Mouse (Mus musculus): ENCODE measurements around the gene Ndufa11. TPM values are rescaled to one million over a fixed set of nuclear protein-coding genes. Genes with fewer than 3 reads are reported as not detected.

Ndufa11 gene
- total RNA-seq (2018; cell fraction: chromatin; rRNA removed) = 10 to 100 TPM in 4 of 26 experiments, 1 to 10 TPM in 21, not detected in 1; 3.3 to 24.5 (median 6.9) TPM
- total RNA-seq (2018; cell fraction: cytosol; rRNA removed) = 100 to 1,000 TPM in 12 of 26 experiments, 10 to 100 TPM in 14; 73.8 to 123 (median 99.4) TPM
- total RNA-seq (2018; cell fraction: nucleus; rRNA removed) = 10 to 100 TPM in 21 of 26 experiments, 1 to 10 TPM in 5; 6.3 to 31.0 (median 17.3) TPM
- 42.6 to 135 TPM (median 106 TPM) in 3 replicates for polyA plus RNA-seq (2018)

DNA sequence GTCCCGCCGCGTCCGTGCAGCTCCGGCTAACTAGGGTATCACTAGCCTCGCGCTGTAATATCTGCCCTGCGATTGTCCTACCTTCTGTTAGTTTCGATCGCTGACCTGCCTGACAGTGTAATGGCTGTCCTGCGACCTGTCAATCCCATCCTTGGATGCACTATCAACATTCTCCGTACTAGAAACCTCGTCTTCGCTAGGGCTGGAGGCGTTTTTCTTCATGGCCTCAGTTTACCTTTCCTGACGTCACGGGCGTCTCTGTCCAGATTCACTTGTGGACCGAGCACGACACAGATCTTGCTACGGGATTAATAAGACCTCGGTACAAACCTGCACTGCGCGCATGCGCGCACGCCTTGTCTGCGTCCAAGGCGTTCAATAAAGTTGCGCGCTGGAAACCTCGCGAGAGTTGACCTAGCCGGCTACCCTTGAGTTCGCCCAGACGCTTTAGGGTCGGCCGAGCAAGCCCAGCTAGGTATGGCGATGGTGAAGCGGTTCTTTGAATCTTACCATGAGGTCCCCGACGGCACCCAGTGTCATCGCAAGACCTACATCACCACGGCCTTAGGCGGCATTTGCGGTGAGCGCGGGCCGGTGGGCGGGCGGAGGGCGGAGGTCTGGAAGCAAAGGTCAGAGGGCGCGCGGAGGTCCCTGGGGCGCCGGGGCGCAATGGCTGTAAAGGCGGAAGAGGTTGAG is at the start of gene Ndufa11, which contains the start of gene Vmac:
TSS of gene Ndufa11 (plus strand) at position 405 of the 696 bp plus-strand sequence.
TSS of gene Vmac (minus strand) at position 660 of the 696 bp plus-strand sequence.
- H3K4me3 ChIP-seq (ENCODE audit: inconsistent target) = peak within 1 kb of the TSS; percentile 86
- WGBS (ENCODE audit: missing documents) = under 1% methylated on average over 59 of the region's 59 CpGs
- peaks cover 33% of the 10 kb centered on the region for H3K79me2 ChIP-seq (ENCODE audit: inconsistent target)
- peak within 1 kb of the TSS; percentile 48 for H3K27ac ChIP-seq
- H3K36me3 ChIP-seq (ENCODE audit: inconsistent target) = peaks cover 9% of the 10 kb centered on the region; the same call in 1 of the 2 replicates

DNA sequence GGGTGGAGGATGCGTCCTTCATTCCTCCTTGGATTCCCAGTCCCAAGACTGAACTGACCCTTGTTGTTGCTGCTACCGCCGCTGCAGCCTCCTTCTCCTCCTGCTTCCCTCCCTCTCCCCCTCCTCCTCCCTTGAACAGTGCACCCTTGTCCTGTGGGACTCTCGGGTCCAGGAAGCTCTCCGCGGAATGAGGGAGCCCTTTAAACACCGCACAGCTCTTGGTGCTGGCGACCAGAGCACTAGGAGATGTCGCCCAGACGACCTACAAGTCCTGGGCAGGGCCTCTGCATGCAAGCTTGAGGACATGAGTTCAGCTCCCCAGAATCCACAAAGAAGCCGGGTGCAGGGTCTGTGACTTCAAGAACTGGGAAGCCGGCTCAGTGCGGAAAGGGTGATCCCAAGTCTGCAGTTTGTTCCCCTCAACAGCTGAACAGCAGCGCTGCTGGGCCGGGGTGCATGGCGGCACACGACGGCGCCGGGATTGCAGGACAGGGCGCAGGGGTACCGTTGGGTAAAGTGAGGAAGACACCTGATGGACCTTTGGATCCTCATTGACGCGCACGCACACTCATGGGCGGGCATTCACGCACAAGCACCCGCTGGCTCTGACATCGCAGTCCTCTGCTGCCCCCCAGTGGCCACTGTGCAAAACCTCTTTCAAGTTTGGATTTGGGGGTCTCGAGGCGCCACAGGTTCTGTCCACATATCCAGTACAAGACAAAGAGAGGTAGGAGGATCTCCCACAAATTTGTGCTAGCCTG is 49.0 kb upstream of the Ndufa11 start:
- 8% methylated on average over 31 of the region's 31 CpGs for WGBS (ENCODE audit: missing documents)

DNA sequence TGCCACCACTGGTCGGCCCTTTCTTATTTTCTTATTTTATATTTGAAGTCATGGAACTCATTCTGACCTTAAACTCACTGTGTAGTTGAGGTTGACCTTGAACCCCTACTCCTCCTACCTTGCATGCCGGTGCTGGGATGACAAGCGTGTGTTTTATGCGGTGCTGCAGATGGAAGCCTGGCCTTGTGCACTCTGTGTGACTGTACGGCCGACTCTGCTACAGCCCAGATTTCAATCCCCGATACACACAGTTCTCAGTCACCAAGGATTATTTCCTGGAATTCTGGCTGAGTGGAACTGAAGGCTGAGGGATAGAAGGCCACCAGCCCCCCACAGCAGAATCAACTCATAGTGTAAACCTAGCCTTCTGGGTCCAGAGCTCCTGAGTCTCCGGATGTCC is 47.8 kb upstream of the Ndufa11 start:
- Histone ChIP-seq H3K4me3 (ENCODE audit: inconsistent target) (no peak overlapping the region), H3K27ac (no peak overlapping the region), H3K36me3 (ENCODE audit: inconsistent target) (no peaks in the 10 kb centered on the region), H3K79me2 (ENCODE audit: inconsistent target) (peaks cover 12% of the 10 kb centered on the region)
- WGBS (ENCODE audit: missing documents) = 94% methylated on average over 8 of the region's 8 CpGs

More for the DNA sequence above, 49.0 kb upstream of the Ndufa11 start:
- Histone ChIP-seq H3K36me3 (ENCODE audit: inconsistent target) (no peaks in the 10 kb centered on the region), H3K27ac (no peak overlapping the region), H3K79me2 (ENCODE audit: inconsistent target) (no peaks in the 10 kb centered on the region; the same call in 1 of the 2 replicates), H3K4me3 (ENCODE audit: inconsistent target) (peak overlapping the region; percentile 21)

DNA sequence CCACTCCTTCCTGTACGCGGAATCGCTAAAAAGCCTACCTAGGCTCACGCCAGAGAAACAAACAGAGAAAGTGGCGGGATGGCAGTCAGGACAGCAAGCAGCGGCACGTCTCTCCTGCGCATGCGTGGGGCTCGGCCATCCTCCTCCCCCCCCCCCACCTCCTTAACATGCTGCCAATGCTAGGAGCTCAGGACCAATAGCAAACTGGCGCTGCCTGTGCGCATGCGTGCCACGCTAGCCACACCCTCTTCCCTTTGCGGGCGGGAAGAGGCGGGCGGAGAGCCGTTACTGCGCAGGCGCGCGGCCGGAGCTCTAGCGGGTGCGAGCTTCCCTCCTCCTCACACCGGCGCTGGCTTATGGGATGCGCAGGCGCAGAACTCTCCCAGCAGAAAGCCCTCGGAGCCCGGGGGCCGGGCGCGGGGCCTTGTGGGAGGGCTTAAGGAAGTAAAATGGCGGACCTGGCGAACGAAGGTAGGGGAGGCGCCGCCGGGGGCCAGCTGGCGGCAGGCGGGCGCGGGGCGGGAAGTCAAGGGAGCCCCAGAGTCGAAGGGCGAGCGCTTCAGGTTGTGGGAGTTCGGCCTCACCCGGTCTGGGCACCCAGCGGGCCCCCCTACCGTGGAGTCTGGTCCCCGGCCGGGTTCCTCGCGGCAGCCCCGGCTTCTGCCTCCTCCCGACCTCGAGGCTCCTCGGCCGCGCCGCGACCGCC is 44.5 kb upstream of the Ndufa11 start, which contains the start of gene Ranbp3:
TSS of gene Ranbp3 (plus strand) at position 354 of the 706 bp plus-strand sequence.
- H3K36me3 ChIP-seq (ENCODE audit: inconsistent target) = peaks cover 7% of the 10 kb centered on the region; the same call in 1 of the 2 replicates
- H3K79me2 ChIP-seq (ENCODE audit: inconsistent target) = peaks cover 45% of the 10 kb centered on the region
- H3K27ac ChIP-seq = peak within 1 kb of the TSS; percentile 59
- WGBS (ENCODE audit: missing documents) = under 1% methylated on average over 62 of the region's 66 CpGs
- H3K4me3 ChIP-seq (ENCODE audit: inconsistent target) = peak within 1 kb of the TSS; percentile 76

DNA sequence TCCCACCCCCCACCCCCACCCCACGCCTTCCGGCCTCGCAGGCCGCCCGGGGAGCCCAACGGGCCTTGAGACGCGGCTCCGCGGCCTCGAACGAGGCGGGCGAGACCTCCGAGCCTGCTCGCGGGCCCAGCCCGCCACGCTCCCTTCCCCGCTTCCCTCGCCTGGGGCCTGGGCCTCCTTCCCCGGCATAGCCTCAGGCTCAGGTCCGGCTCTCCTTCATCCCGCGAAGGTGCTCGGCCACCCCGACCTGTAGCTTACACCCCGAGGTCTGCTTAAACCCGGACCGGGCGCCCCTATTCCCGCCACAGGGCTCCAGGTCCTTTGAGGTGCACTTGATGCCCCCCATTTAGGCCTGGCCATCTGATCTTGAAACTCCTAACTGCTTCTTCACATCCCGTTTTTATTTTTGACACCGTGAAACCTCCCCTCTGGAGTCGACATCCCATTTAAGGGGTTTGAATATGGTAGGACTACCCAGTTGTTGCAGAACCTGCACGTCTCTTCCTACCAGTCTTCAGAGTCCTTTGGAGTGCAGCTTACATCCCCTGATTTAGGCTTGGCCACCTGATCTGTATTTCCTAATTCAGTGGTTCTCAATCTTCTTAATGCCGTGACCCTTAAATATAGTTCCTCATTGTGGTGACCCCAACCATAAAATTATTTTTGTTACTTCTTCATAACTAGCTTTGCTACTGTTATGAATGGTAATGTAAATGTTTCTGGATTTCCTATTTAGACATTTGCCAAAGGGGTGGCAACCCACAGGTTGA is 43.7 kb upstream of the Ndufa11 start:
- H3K79me2 ChIP-seq (ENCODE audit: inconsistent target) = peaks cover 53% of the 10 kb centered on the region
- under 1% methylated on average over 35 of the region's 37 CpGs for WGBS (ENCODE audit: missing documents)
- peak overlapping the region; percentile 36 for H3K27ac ChIP-seq

DNA sequence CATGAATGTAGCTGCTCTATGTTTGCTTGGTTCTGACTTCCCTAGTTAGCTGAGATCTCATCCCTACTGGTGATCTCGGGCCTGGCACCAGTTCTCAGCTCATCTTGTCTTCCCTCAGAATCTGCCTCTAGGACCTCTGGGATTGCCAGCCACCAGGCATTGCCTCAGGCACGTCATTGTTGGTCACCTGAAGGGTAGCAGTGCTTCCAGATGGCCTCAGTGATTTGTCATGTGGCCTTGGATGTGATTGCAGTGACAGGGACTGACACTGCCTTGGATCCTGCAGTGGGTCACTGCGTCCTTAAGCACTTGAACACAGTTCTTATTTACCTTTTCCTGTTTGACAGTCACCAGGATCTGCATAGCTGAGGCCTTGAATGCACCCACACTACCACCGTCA is 35.8 kb upstream of the Ndufa11 start:
- no peak overlapping the region for H3K27ac ChIP-seq
- no peak overlapping the region for H3K4me3 ChIP-seq (ENCODE audit: inconsistent target)
- H3K79me2 ChIP-seq (ENCODE audit: inconsistent target) = peaks cover 100% of the 10 kb centered on the region

More for the DNA sequence above, 43.7 kb upstream of the Ndufa11 start:
- Histone ChIP-seq H3K36me3 (ENCODE audit: inconsistent target) (peaks cover 7% of the 10 kb centered on the region; the same call in 1 of the 2 replicates), H3K4me3 (ENCODE audit: inconsistent target) (peak overlapping the region; percentile 76)

DNA sequence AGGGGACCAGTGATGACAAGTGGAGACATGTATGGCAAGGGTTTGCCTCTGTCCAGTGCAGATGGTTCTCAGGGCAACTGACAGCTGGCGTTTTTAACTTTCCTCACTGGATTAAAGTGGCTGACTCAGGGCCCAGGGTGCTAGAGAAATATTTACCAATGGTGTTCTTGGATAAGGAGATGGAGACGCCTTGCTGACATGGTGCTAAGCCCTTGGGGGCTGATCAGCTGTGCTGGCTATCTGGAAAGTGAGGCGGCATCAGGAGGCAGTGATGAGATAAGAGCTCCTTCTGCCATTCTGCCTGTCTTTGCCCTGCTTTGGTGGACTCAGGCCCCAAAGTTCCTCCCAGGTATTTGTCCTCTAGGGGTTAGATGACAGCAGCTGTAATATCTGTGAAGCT is 34.7 kb upstream of the Ndufa11 start:
- 93% methylated on average over 3 of the region's 3 CpGs for WGBS (ENCODE audit: missing documents)
- Histone ChIP-seq H3K79me2 (ENCODE audit: inconsistent target) (peaks cover 100% of the 10 kb centered on the region), H3K36me3 (ENCODE audit: inconsistent target) (peaks cover 43% of the 10 kb centered on the region), H3K27ac (no peak overlapping the region), H3K4me3 (ENCODE audit: inconsistent target) (no peak overlapping the region)

More for the DNA sequence above, 35.8 kb upstream of the Ndufa11 start:
- 88% methylated on average over 4 of the region's 4 CpGs for WGBS (ENCODE audit: missing documents)
- H3K36me3 ChIP-seq (ENCODE audit: inconsistent target) = peaks cover 39% of the 10 kb centered on the region

DNA sequence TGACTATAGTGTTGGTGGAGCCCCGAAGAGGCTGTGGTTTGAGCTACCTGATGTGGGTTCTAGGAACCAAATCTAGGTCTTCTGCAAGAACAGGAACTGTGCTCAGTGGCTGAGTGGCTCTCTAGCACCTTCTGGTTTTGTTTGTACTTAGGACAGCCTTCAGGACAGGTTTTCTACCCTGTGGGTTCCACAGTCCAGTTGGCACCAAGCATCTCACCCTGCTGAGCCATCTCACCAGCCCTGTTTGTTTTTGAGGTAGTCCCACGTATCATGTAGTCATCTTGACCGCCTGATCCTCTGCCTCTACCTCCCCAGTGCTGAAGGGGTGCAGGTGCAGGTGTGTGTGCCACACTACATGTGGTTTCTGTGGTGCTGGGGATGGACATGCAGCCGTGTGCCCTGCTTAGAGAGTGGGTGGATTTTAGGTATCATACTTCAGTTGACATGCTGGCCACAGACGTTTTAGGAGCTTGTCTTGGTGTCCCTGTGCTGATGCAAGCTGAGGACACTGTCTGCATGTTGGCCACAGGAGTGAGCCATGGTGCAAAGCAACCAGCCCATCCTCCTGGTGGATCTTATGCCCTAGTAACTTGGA is 33.9 kb upstream of the Ndufa11 start:
- peaks cover 100% of the 10 kb centered on the region for H3K79me2 ChIP-seq (ENCODE audit: inconsistent target)
- 91% methylated on average over 5 of the region's 5 CpGs for WGBS (ENCODE audit: missing documents)
- no peak overlapping the region for H3K4me3 ChIP-seq (ENCODE audit: inconsistent target)
- H3K36me3 ChIP-seq (ENCODE audit: inconsistent target) = peaks cover 51% of the 10 kb centered on the region
- no peak overlapping the region for H3K27ac ChIP-seq

DNA sequence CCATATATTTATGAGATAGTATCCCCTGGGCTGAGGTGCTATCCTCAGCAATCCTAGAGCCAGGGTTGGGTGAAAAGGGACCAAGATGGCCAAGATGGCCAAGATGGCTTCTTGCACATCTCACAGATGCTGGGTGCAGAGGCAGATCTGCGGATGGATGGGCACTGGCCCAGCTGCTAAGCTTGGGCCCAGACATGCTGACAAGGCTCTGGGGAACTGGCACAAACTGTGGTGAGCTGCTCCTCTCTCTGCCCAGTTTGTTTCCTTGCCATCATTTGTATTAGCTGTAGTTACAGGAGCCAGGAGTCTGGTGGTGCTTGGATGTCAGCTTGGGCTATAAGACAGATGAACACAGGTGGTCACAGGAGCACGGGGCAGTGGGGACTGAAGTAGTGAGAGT is 32.9 kb upstream of the Ndufa11 start:
- WGBS (ENCODE audit: missing documents) = 96% methylated on average over 2 of the region's 2 CpGs
- H3K4me3 ChIP-seq (ENCODE audit: inconsistent target) = no peak overlapping the region
- no peak overlapping the region for H3K27ac ChIP-seq
- peaks cover 100% of the 10 kb centered on the region for H3K79me2 ChIP-seq (ENCODE audit: inconsistent target)
- peaks cover 52% of the 10 kb centered on the region for H3K36me3 ChIP-seq (ENCODE audit: inconsistent target)

DNA sequence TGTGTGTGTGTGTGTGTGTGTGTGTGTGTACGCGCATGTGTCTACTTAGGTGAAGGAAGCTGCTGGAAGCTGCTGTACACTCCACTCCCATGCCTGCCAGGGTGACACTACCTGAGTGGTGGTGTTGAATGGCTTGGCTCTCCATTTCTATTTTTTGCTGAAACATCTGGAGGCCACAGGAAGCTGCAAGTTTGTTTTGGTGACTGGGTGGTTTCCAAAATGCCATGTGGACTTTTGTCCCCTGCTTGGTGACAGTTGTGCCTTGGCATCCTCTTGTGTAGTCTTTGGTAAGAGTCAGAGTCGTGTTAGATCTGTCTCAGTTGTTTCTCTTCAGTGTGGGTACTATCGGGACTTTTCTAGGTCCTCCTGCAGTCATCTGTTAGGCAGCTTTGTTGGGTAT is 30.8 kb upstream of the Ndufa11 start:
- no peak overlapping the region for H3K4me3 ChIP-seq (ENCODE audit: inconsistent target)
- no peak overlapping the region for H3K27ac ChIP-seq
- WGBS (ENCODE audit: missing documents) = 87% methylated on average over 4 of the region's 4 CpGs
- peaks cover 100% of the 10 kb centered on the region for H3K79me2 ChIP-seq (ENCODE audit: inconsistent target)
- H3K36me3 ChIP-seq (ENCODE audit: inconsistent target) = peaks cover 54% of the 10 kb centered on the region

DNA sequence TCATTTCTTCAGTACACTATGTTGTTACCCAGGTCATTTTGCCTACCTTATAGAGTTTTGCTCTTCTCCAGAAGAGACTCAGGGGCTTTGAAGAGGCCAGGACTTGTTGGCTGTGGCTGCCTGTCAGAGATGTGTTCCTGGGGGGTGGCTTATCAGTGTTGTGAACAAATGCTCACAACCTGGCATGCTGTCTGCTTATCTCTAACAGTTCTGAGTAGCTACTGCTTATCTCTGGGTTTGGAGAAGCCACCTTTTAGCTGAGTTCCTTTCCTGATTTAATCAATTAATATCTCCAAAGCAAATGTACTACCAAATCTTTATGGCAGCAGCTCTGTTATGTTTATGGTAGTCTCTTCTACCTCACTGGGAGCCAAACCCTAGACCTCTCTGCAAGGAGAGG is 29.5 kb upstream of the Ndufa11 start:
- peaks cover 100% of the 10 kb centered on the region for H3K79me2 ChIP-seq (ENCODE audit: inconsistent target)
- no peak overlapping the region for H3K4me3 ChIP-seq (ENCODE audit: inconsistent target)
- no peak overlapping the region for H3K27ac ChIP-seq
- H3K36me3 ChIP-seq (ENCODE audit: inconsistent target) = peaks cover 63% of the 10 kb centered on the region

DNA sequence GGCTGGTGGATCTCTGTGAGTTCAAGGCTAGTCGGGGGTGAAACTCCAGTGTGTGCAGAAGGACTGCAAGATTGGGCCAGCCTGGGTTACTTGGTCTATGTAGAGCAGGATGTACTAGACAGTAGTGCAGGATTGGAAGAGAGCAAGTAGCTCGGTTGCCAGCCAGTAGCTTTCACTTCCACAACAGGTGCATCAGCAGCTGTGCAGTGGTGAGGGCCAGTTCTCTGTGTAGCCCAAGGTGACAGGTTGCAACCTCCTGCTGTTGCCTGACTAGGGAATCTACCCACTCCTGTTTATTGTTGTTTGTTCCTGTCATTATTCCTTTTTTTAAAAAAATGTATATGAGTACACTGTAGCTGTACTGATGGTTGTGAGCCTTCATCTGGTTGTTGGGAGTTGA is 28.9 kb upstream of the Ndufa11 start:
- peaks cover 100% of the 10 kb centered on the region for H3K79me2 ChIP-seq (ENCODE audit: inconsistent target)
- WGBS (ENCODE audit: missing documents) = 73% methylated on average over 2 of the region's 2 CpGs
- H3K4me3 ChIP-seq (ENCODE audit: inconsistent target) = no peak overlapping the region
- peaks cover 69% of the 10 kb centered on the region for H3K36me3 ChIP-seq (ENCODE audit: inconsistent target)
- H3K27ac ChIP-seq = no peak overlapping the region

DNA sequence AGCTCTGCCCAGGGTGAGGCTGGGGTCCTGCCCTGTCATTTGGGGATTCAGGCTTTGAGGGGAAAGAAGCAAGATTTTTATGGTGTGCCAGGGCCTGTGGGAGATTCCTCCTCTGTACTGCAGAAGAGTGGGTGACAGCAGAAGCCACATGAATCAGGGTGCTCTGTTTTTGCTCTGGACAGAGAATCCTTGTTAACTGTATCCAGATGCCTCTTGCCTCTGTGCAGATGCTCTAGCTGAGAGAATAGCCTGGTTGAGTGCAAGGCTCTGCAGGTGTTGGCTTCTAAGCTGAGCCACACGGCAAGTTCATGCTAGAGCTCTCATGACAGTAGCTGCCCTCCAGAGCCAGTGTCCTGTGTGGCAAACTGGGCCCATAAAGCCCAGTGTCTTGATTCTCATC is 24.2 kb upstream of the Ndufa11 start:
- Histone ChIP-seq H3K27ac (no peak overlapping the region), H3K79me2 (ENCODE audit: inconsistent target) (peaks cover 72% of the 10 kb centered on the region), H3K36me3 (ENCODE audit: inconsistent target) (peaks cover 75% of the 10 kb centered on the region), H3K4me3 (ENCODE audit: inconsistent target) (no peak overlapping the region)
- WGBS (ENCODE audit: missing documents) = 78% methylated on average over 1 of the region's 1 CpGs
